7 mouse cellular contexts compared by ENCODE assay signal in the genomic region with DNA sequence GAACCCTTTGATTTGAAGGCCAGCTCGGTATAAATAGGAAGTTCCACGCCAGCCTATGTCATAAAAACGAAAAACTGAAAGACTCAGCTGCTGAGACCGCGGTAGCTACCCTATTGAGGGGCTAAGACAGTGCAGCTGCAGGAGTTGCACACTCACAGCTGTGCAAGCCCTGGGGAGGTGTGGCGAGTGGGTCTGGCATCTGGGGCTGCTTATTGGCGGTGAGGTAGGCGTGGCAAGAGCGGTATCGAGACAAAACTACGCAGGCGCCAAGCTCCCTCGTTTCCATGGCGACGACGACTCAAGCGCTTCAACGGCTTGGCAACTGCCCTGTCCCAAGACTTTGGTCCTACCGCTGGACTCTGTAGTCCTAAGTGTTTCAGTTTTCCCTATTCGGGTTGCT. TPM values are rescaled to one million over a fixed set of nuclear protein-coding genes. Genes with fewer than 3 reads are reported as not detected.
DNase-seq lines count a peak whose midpoint lies in the region; ATAC-seq lines count a peak whose summit lies in the region.

A gene (plus strand): TSS at position 273 of the 400 bp plus-strand sequence.

- peaks cover 23% of the 10 kb centered on the region for H3K36me3 ChIP-seq in embryonic facial prominence, embryonic 10.5 days (replicated peaks)
- H3K36me3 ChIP-seq in intestine, embryonic 15.5 days, result peaks cover 4% of the 10 kb centered on the region; the same call in 1 of the 2 replicates

- no peak within 1 kb of the TSS for H3K9ac ChIP-seq in intestine, embryonic 15.5 days

- DNase-seq in adrenal gland, adult 18-20 months (ENCODE audit: low spot score in 2 of 2), result peak; percentile 78 to 84
- peak; percentile 94 for DNase-seq in embryonic facial prominence, embryonic 10.5 days (ENCODE audit: low spot score)
- peak; percentile 72 to 91 for DNase-seq in gastrocnemius, postnatal 4 days (ENCODE audit: low spot score in 2 of 2)
- peak; percentile 88 to 92 for DNase-seq in left cerebral cortex, postnatal 25 days (ENCODE audit: low spot score in 2 of 2)
- DNase-seq in right cerebral cortex, postnatal 25 days, result peak; percentile 85

- H3K4me3 ChIP-seq in embryonic facial prominence, embryonic 10.5 days, result peak within 1 kb of the TSS; percentile 44
- peak within 1 kb of the TSS; percentile 16; the same call in 1 of the 2 replicates for H3K4me3 ChIP-seq in intestine, embryonic 15.5 days (replicated peaks)

- H3K4me2 ChIP-seq in intestine, embryonic 15.5 days (replicated peaks), result peak within 1 kb of the TSS; percentile 53

- WGBS in embryonic facial prominence, embryonic 10.5 days, result 5% methylated on average over 20 of the region's 20 CpGs
- 2% methylated on average over 20 of the region's 20 CpGs for WGBS in intestine, embryonic 15.5 days

- H3K27ac ChIP-seq in embryonic facial prominence, embryonic 10.5 days (replicated peaks), result 0 out of 2 replicates have a peak within 1 kb of the TSS, but pooled peaks have one; percentile 20
- no peak within 1 kb of the TSS; the same call in 1 of the 2 replicates for H3K27ac ChIP-seq in intestine, embryonic 15.5 days

- intact Hi-C loops in left cerebral cortex, postnatal 25 days (cut with DNase I), result no loop called here

- H3K4me1 ChIP-seq in embryonic facial prominence, embryonic 10.5 days, result peaks cover 67% of the 10 kb centered on the region
- peaks cover 36% of the 10 kb centered on the region for H3K4me1 ChIP-seq in intestine, embryonic 15.5 days (replicated peaks)

- peak; percentile 48 for ATAC-seq in intestine, embryonic 15.5 days
- peak; percentile 65 for ATAC-seq in megakaryocyte-erythroid progenitor cell, adult 5-6 weeks (replicated peaks; ENCODE audit: low FRiP score, low TSS enrichment, poor library complexity, severe bottlenecking)

- H3K9me3 ChIP-seq in embryonic facial prominence, embryonic 10.5 days, result no peaks in the 10 kb centered on the region
- H3K9me3 ChIP-seq in intestine, embryonic 15.5 days, result no peaks in the 10 kb centered on the region

- peaks cover 48% of the 10 kb centered on the region for H3K27me3 ChIP-seq in embryonic facial prominence, embryonic 10.5 days (replicated peaks; ENCODE audit: low read depth, poor library complexity, severe bottlenecking)
- H3K27me3 ChIP-seq in intestine, embryonic 15.5 days (replicated peaks), result no peaks in the 10 kb centered on the region

RNA-seq across cellular contexts. Expression of the gene that starts here (rescaled TPM):
- 1 to 10 TPM; 1.0 to 1.1 TPM for total RNA-seq in adrenal gland, adult 18-20 months (2021)
- polyA plus RNA-seq in embryonic facial prominence, embryonic 10.5 days (2016; fragmentation: Nextera tagmentation; extraction: Ambion mirVana), result 0.97 and 1.2 TPM in 2 replicates
- not detected for total RNA-seq in gastrocnemius, postnatal 4 days (2021)
- polyA plus RNA-seq in intestine, embryonic 15.5 days (2015; fragmentation: Nextera tagmentation; extraction: Ambion mirVana), result 0.67 and 0.68 TPM in 2 replicates
- 1 to 10 TPM; 4.0 to 5.6 TPM for total RNA-seq in left cerebral cortex, postnatal 25 days (2021)
- not detected in 2 replicates for total RNA-seq in megakaryocyte-erythroid progenitor cell, adult 5-6 weeks (2014; fragmentation: Nextera tagmentation)
- not detected in 2 replicates for total RNA-seq in megakaryocyte-erythroid progenitor cell, adult 5-6 weeks (2017)

Comparison
In these comparisons a context has a peak if more than half of its experiments do, and no peak if none do; other contexts are left out.
1. Peak in DNase-seq in gastrocnemius, postnatal 4 days; RNA of the gene not detected or under 1 TPM.
2. Peak in ATAC-seq, H3K4me3 ChIP-seq and H3K4me2 ChIP-seq in intestine, embryonic 15.5 days; RNA of the gene not detected or under 1 TPM.
3. Peak in ATAC-seq in megakaryocyte-erythroid progenitor cell, adult 5-6 weeks; RNA of the gene not detected or under 1 TPM.